ENCODE assay signal across 14 mouse cellular contexts in genomic region chr14:25442676-25443075, GRCm38 (mm10). TPM values are rescaled to one million over a fixed set of nuclear protein-coding genes. Genes with fewer than 3 reads are reported as not detected.
DNase-seq lines count a peak whose midpoint lies in the region; ATAC-seq lines count a peak whose summit lies in the region.
"Had no signal": no experiment of that assay in that cellular context is flagged by ENCODE, and none has a peak within 500 bp of the region (broad histone marks: within the 10 kb centered on the region; RNA-seq: fewer than 3 reads in every experiment).

No protein-coding gene starts in this region.

- H3K9ac ChIP-seq in heart, embryonic 13.5 days, result no peak overlapping the region; the same call in 1 of the 2 replicates
- no peak overlapping the region for H3K9ac ChIP-seq in kidney, embryonic 16.5 days (replicated peaks; ENCODE audit: low read length)
- H3K9ac ChIP-seq: hindbrain, embryonic 15.5 days; stomach, embryonic 15.5 days had no signal

- no peaks in the 10 kb centered on the region for H3K27me3 ChIP-seq in heart, embryonic 13.5 days (replicated peaks)
- no peaks in the 10 kb centered on the region for H3K27me3 ChIP-seq in kidney, embryonic 16.5 days (ENCODE audit: insufficient read depth, low read length)
- H3K27me3 ChIP-seq: hindbrain, embryonic 15.5 days; stomach, embryonic 15.5 days had no signal

- no peak for DNase-seq in heart, postnatal 36 days
- DNase-seq in thymus, postnatal 0 days (ENCODE audit: low spot score), result peak; percentile 68
- DNase-seq in testis, postnatal 14 days (ENCODE audit: low spot score), result no peak
- DNase-seq: cerebellum, adult 9-11 months; gastrocnemius, postnatal 14 days; lung, adult 2 months had no signal

- no peaks in the 10 kb centered on the region for H3K36me3 ChIP-seq in heart, embryonic 13.5 days
- no peaks in the 10 kb centered on the region for H3K36me3 ChIP-seq in kidney, embryonic 16.5 days (ENCODE audit: insufficient read depth, low read length)
- H3K36me3 ChIP-seq: hindbrain, embryonic 15.5 days; stomach, embryonic 15.5 days had no signal

- 0 out of 2 replicates have a peak overlapping the region, but pooled peaks have one; percentile 39 for H3K27ac ChIP-seq in heart, embryonic 13.5 days (replicated peaks)
- H3K27ac ChIP-seq in kidney, embryonic 16.5 days (ENCODE audit: low read length), result no peak overlapping the region
- H3K27ac ChIP-seq: hindbrain, embryonic 15.5 days; kidney, postnatal 0 days; stomach, embryonic 15.5 days had no signal

- H3K4me1 ChIP-seq in heart, embryonic 13.5 days, result peaks cover 33% of the 10 kb centered on the region
- H3K4me1 ChIP-seq in kidney, embryonic 16.5 days (ENCODE audit: insufficient read depth, low read length), result no peaks in the 10 kb centered on the region
- H3K4me1 ChIP-seq: stomach, embryonic 15.5 days had no signal

- H3K9me3 ChIP-seq in heart, embryonic 13.5 days, result no peaks in the 10 kb centered on the region
- no peaks in the 10 kb centered on the region for H3K9me3 ChIP-seq in kidney, embryonic 16.5 days (ENCODE audit: low read length)
- H3K9me3 ChIP-seq: hindbrain, embryonic 15.5 days; stomach, embryonic 15.5 days had no signal

- ATAC-seq in heart, embryonic 13.5 days (ENCODE audit: extremely low read depth, insufficient number of reproducible peaks, low FRiP score, low TSS enrichment), result no peak
- ATAC-seq in CD4-positive, CD25-positive, alpha-beta regulatory T cell, adult 4 months, result peak; percentile 73
- ATAC-seq in inflammation-experienced regulatory T-cells, adult 6 months, result peak; percentile 54
- ATAC-seq in kidney, embryonic 16.5 days (ENCODE audit: low FRiP score, low TSS enrichment), result no peak

- 41% methylated on average over 2 of the region's 2 CpGs for whole genome bisulfite sequencing in heart, embryonic 13.5 days
- 38% methylated on average over 2 of the region's 2 CpGs for WGBS in kidney, embryonic 16.5 days

- intact Hi-C loops in heart, postnatal 36 days (cut with DNase I), result no loop called here

- H3K4me2 ChIP-seq in heart, embryonic 13.5 days, result no peak overlapping the region
- H3K4me2 ChIP-seq in kidney, embryonic 16.5 days (replicated peaks; ENCODE audit: low read depth, low read length), result no peak overlapping the region
- H3K4me2 ChIP-seq: hindbrain, embryonic 15.5 days; stomach, embryonic 15.5 days had no signal

- no peak overlapping the region for H3K4me3 ChIP-seq in heart, embryonic 13.5 days
- H3K4me3 ChIP-seq in kidney, embryonic 16.5 days (ENCODE audit: low read length), result no peak overlapping the region
- H3K4me3 ChIP-seq: erythroblast, embryonic 14.5 days; hindbrain, embryonic 15.5 days; stomach, embryonic 15.5 days had no signal

RNA-seq across cellular contexts. Expression of gene Zmiz1, which starts 16.3 kb away (rescaled TPM):
- 25.1 and 25.7 TPM in 2 replicates for polyA plus RNA-seq in heart, embryonic 13.5 days (2015; fragmentation: Nextera tagmentation; extraction: Ambion mirVana)
- 10 to 100 TPM; 38.8 to 41.7 TPM for total RNA-seq in heart, postnatal 36 days (2021)
- polyA plus RNA-seq in CD4-positive, CD25-positive, alpha-beta regulatory T cell, adult 4 months (2017; shearing (Covaris generic)), result 10 to 100 TPM; 21.2 to 34.3 TPM
- polyA plus RNA-seq in inflammation-experienced regulatory T-cells, adult 6 months (2017; shearing (Covaris generic)), result 10 to 100 TPM; 24.5 to 30.1 (median 26.1) TPM
- polyA plus RNA-seq in thymus, postnatal 0 days (2015; fragmentation: Nextera tagmentation; extraction: Ambion mirVana), result 19.9 and 26.4 TPM in 2 replicates
- polyA plus RNA-seq in kidney, embryonic 16.5 days (2015; fragmentation: Nextera tagmentation; extraction: Ambion mirVana), result 36.0 and 46.6 TPM in 2 replicates

Comparison
In these comparisons a context has a peak if more than half of its experiments do, and no peak if none do; other contexts are left out.
1. ATAC-seq: peak in CD4-positive, CD25-positive, alpha-beta regulatory T cell, adult 4 months (single experiment) and inflammation-experienced regulatory T-cells, adult 6 months (single experiment); none in heart, embryonic 13.5 days (single experiment) and kidney, embryonic 16.5 days (single experiment).